Mouse (Mus musculus) urinary bladder, adult 2 months (tissue): Measurements from ENCODE around the gene Hspb6. TPM values are rescaled to one million over a fixed set of nuclear protein-coding genes. Genes with fewer than 3 reads are reported as not detected.

ENCODE experiments used
- polyA plus RNA-seq: library from polyadenylated mRNA; depleted of rRNA; stranded (reverse); fragments of >200 nt; gene quantifications from 2 replicates; pipeline ENCODE4 v1.2.3, GENCODE M21; 2012; rRNA removed

The Hspb6 gene
- polyA plus RNA-seq, 1 experiment = 342 TPM

Other genes with a start within 250 kb of the Hspb6 start
- gene Alkbh6, start 243.5 kb upstream of the Hspb6 start, polyA plus RNA-seq = 68.0 and 80.2 TPM in 2 replicates
- 5.4 and 9.1 TPM in 2 replicates for gene Syne4, start 237.4 kb upstream of the Hspb6 start, polyA plus RNA-seq
- gene E130208F15Rik, start 230.4 kb upstream of the Hspb6 start, polyA plus RNA-seq = 0.57 and 0.72 TPM in 2 replicates
- gene Sdhaf1, start 228.3 kb upstream of the Hspb6 start, polyA plus RNA-seq = 12.8 and 15.4 TPM in 2 replicates
- 7.9 and 11.9 TPM in 2 replicates for gene Lrfn3, start 189.4 kb upstream of the Hspb6 start, polyA plus RNA-seq
- 85.1 and 117 TPM in 2 replicates for gene Tyrobp, start 138.4 kb upstream of the Hspb6 start, polyA plus RNA-seq
- 3.3 and 3.8 TPM in 2 replicates for gene Hcst, start 132.3 kb upstream of the Hspb6 start, polyA plus RNA-seq
- gene Nfkbid, start 130.4 kb upstream of the Hspb6 start, polyA plus RNA-seq = 1.8 and 2.0 TPM in 2 replicates
- 4.2 and 4.5 TPM in 2 replicates for gene Aplp1, start 106.6 kb upstream of the Hspb6 start, polyA plus RNA-seq
- not detected in 2 replicates for gene Kirrel2, start 94.5 kb upstream of the Hspb6 start, polyA plus RNA-seq
- gene Nphs1, start 93.9 kb upstream of the Hspb6 start, polyA plus RNA-seq = not detected in 2 replicates
- not detected in 2 replicates for gene Prodh2, start 58.6 kb upstream of the Hspb6 start, polyA plus RNA-seq
- gene Arhgap33, start 17.1 kb upstream of the Hspb6 start, polyA plus RNA-seq = 6.9 and 7.7 TPM in 2 replicates
- gene Proser3, start 121 bp downstream of the Hspb6 start, polyA plus RNA-seq = 11.0 and 12.0 TPM in 2 replicates
- 33.8 and 36.5 TPM in 2 replicates for gene Lin37, start 7.7 kb downstream of the Hspb6 start, polyA plus RNA-seq
- 69.1 and 74.1 TPM in 2 replicates for gene U2af1l4, start 11.1 kb downstream of the Hspb6 start, polyA plus RNA-seq
- 2.8 and 5.1 TPM in 2 replicates for gene Gm49396, start 11.2 kb downstream of the Hspb6 start, polyA plus RNA-seq
- gene Psenen, start 11.4 kb downstream of the Hspb6 start, polyA plus RNA-seq = 151 and 174 TPM in 2 replicates
- 3.6 and 4.9 TPM in 2 replicates for gene Igflr1, start 13.2 kb downstream of the Hspb6 start, polyA plus RNA-seq
- 38.3 and 40.2 TPM in 2 replicates for gene Kmt2b, start 36.5 kb downstream of the Hspb6 start, polyA plus RNA-seq
- gene Zbtb32, start 46.7 kb downstream of the Hspb6 start, polyA plus RNA-seq = 1.8 and 2.4 TPM in 2 replicates
- gene Upk1a, start 60.7 kb downstream of the Hspb6 start, polyA plus RNA-seq = 2,098 and 2,832 TPM in 2 replicates
- 703 and 875 TPM in 2 replicates for gene Cox6b1, start 74.0 kb downstream of the Hspb6 start, polyA plus RNA-seq
- not detected in 2 replicates for gene Etv2, start 83.7 kb downstream of the Hspb6 start, polyA plus RNA-seq
- 58.5 and 64.1 TPM in 2 replicates for gene Rbm42, start 98.1 kb downstream of the Hspb6 start, polyA plus RNA-seq
- 9.4 and 13.2 TPM in 2 replicates for gene Haus5, start 112.8 kb downstream of the Hspb6 start, polyA plus RNA-seq
- gene Pmis2, start 119.4 kb downstream of the Hspb6 start, polyA plus RNA-seq = not detected in 2 replicates
- gene 2200002J24Rik, start 146.7 kb downstream of the Hspb6 start, polyA plus RNA-seq = not detected in 2 replicates
- gene Atp4a, start 160.0 kb downstream of the Hspb6 start, polyA plus RNA-seq = 0.03 TPM in 1 of 2 replicates, not detected in the other
- gene Tmem147, start 177.4 kb downstream of the Hspb6 start, polyA plus RNA-seq = 97.6 and 129 TPM in 2 replicates
- gene Gapdhs, start 191.5 kb downstream of the Hspb6 start, polyA plus RNA-seq = not detected in 2 replicates
- gene Sbsn, start 199.3 kb downstream of the Hspb6 start, polyA plus RNA-seq = 17.9 and 21.2 TPM in 2 replicates
- 9.8 and 16.2 TPM in 2 replicates for gene Dmkn, start 211.6 kb downstream of the Hspb6 start, polyA plus RNA-seq
- gene Krtdap, start 235.7 kb downstream of the Hspb6 start, polyA plus RNA-seq = 29.5 and 47.2 TPM in 2 replicates